Mouse (Mus musculus) myocyte (in vitro differentiated cells): ENCODE measurements around the gene Erich3.

Source experiments
- CEBPB ChIP-seq: IDR thresholded peaks from 2 replicates; pipeline ENCODE4 v1.6.1; 2011; ENCODE audit warnings: mild to moderate bottlenecking, moderate library complexity; ENCODE audit not compliant: poor library complexity, insufficient read depth, severe bottlenecking
- E2F4 ChIP-seq: IDR thresholded peaks from one replicate; pipeline ENCODE4 v1.6.1; 2011; ENCODE audit warnings: mild to moderate bottlenecking, control low read depth, moderate library complexity; ENCODE audit not compliant: insufficient read depth
- MYOD1 ChIP-seq, 3 experiments: IDR thresholded peaks; one replicate each; pipeline ENCODE4 v1.6.1; 2011; ENCODE audit warnings: control low read depth in 2 of 3, low read depth in 2 of 3, mild to moderate bottlenecking in 2 of 3, moderate library complexity in 1 of 3; ENCODE audit not compliant: insufficient read length in 2 of 3, control insufficient read depth in 1 of 3
- POLR2A ChIP-seq: IDR thresholded peaks from one replicate; pipeline ENCODE4 v1.6.1; 2011; ENCODE audit warnings: low read depth, mild to moderate bottlenecking, control low read depth, moderate library complexity; ENCODE audit not compliant: insufficient read length
- USF1 ChIP-seq: IDR thresholded peaks from one replicate; pipeline ENCODE4 v1.6.1; 2011; ENCODE audit warnings: low read depth, mild to moderate bottlenecking, control low read depth, moderate library complexity

DNA sequence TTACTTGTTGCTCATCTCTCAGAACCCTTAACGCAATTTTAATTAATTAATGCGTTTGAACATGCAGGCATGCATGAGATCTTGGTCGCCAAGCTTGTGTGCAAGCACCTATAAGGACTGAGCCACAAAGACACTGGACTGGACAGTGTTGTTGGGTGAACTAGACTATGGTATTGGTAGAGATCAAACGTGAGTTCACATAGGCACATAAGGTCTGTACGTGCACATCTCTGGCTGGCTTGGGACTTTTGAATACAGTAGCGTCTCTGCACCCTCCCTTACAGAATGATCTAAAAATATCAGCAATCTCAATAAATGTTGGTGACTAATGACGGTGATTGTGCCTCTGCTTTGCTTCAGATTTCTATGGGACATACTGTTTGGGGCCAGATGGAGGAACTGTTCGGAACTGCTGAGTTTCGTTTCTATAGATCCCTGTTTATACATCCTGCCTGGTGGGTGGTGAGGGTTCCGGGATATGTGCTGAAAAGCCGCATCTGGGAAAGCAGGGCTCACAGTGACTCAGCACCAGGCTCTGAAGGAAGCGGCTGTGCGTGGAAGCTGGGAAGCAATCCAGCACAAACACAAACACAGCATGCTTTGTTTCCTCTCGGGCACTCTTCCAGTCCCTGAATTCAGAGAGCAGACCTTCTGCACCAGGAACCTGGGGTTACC, 28.4 kb downstream of the Erich3 start:
- TF ChIP-seq POLR2A (no peak), USF1 (no peak), E2F4 (no peak), MYOD1 (IDR thresholded peaks at IDR 0.05; ENCODE audit: control insufficient read depth in 1 of 3, insufficient read length in 2 of 3, low read depth in 2 of 3) (peak in 1 of 3 experiments; percentile 34), CEBPB (no peak)
